ENCODE assay signal across 16 mouse cellular contexts in genomic region chr2:103762492-103762891, GRCm38 (mm10). TPM values are rescaled to one million over a fixed set of nuclear protein-coding genes. Genes with fewer than 3 reads are reported as not detected.
DNase-seq lines count a peak whose midpoint lies in the region; ATAC-seq and TF ChIP-seq lines count a peak whose summit lies in the region.
"Had no signal": no experiment of that assay in that cellular context is flagged by ENCODE, and none has a peak within 500 bp of the region (broad histone marks: within the 10 kb centered on the region; RNA-seq: fewer than 3 reads in every experiment).

No protein-coding gene starts in this region.

- 59% methylated on average over 1 of the region's 1 CpGs for WGBS in kidney, embryonic 15.5 days
- 53% methylated on average over 1 of the region's 1 CpGs for WGBS in embryonic facial prominence, embryonic 10.5 days
- WGBS in liver, postnatal 0 days (ENCODE audit: insufficient replicate concordance) = 52% methylated on average over 1 of the region's 1 CpGs

- DNase-seq in embryo, embryonic 10.5 days (ENCODE audit: low spot score) = peak; percentile 13
- no peak for DNase-seq in embryo, embryonic 10 days (ENCODE audit: low spot score)
- no peak for DNase-seq in kidney, postnatal 4 days
- DNase-seq in embryonic facial prominence, embryonic 10.5 days (ENCODE audit: low spot score) = no peak
- DNase-seq in liver, postnatal 0 days = no peak
- DNase-seq in gastrocnemius, adult 18-20 months (ENCODE audit: low spot score) = no peak
- no peak for DNase-seq in cerebellum, postnatal 25 days
- DNase-seq: adrenal gland, postnatal 36 days; cerebellum, adult 11-12 months; heart, adult 18-20 months; kidney, postnatal 25 days; lung, postnatal 10 days; spleen, adult 18-20 months had no signal

- TF ChIP-seq EP300 in liver, postnatal 0 days (IDR thresholded peaks at IDR 0.05; ENCODE audit: low read depth) = no peak

- no peak overlapping the region for H3K9ac ChIP-seq in kidney, embryonic 15.5 days
- no peak overlapping the region for H3K9ac ChIP-seq in liver, postnatal 0 days (replicated peaks)
- H3K9ac ChIP-seq: hindbrain, embryonic 14.5 days had no signal

- H3K27ac ChIP-seq in kidney, embryonic 15.5 days = no peak overlapping the region
- no peak overlapping the region for H3K27ac ChIP-seq in embryonic facial prominence, embryonic 10.5 days (replicated peaks)
- H3K27ac ChIP-seq in liver, postnatal 0 days (ENCODE audit: low read depth) = no peak overlapping the region
- H3K27ac ChIP-seq: hindbrain, embryonic 14.5 days; left cerebral cortex, adult 2 months had no signal

- H3K4me2 ChIP-seq in kidney, embryonic 15.5 days = peak overlapping the region; percentile 74
- peak overlapping the region; percentile 83 for H3K4me2 ChIP-seq in liver, postnatal 0 days (ENCODE audit: low read depth, low read length)

- H3K36me3 ChIP-seq in kidney, embryonic 15.5 days = peaks cover 26% of the 10 kb centered on the region
- H3K36me3 ChIP-seq in embryonic facial prominence, embryonic 10.5 days (replicated peaks) = peaks cover 28% of the 10 kb centered on the region
- H3K36me3 ChIP-seq in liver, postnatal 0 days (replicated peaks; ENCODE audit: insufficient read depth, low read length) = peaks cover 24% of the 10 kb centered on the region

- no peaks in the 10 kb centered on the region for H3K9me3 ChIP-seq in kidney, embryonic 15.5 days (replicated peaks)
- no peaks in the 10 kb centered on the region for H3K9me3 ChIP-seq in embryonic facial prominence, embryonic 10.5 days
- H3K9me3 ChIP-seq in liver, postnatal 0 days (ENCODE audit: low read length) = no peaks in the 10 kb centered on the region

- H3K4me1 ChIP-seq in kidney, embryonic 15.5 days = peaks cover 17% of the 10 kb centered on the region
- H3K4me1 ChIP-seq in embryonic facial prominence, embryonic 10.5 days = peaks cover 14% of the 10 kb centered on the region
- H3K4me1 ChIP-seq in liver, postnatal 0 days (ENCODE audit: insufficient read depth) = peaks cover 12% of the 10 kb centered on the region

- H3K27me3 ChIP-seq in kidney, embryonic 15.5 days = no peaks in the 10 kb centered on the region
- no peaks in the 10 kb centered on the region for H3K27me3 ChIP-seq in embryonic facial prominence, embryonic 10.5 days (replicated peaks; ENCODE audit: low read depth, poor library complexity, severe bottlenecking)
- H3K27me3 ChIP-seq in liver, postnatal 0 days (ENCODE audit: insufficient read depth, low read length) = no peaks in the 10 kb centered on the region

- no peak for TF ChIP-seq CTCF in liver, postnatal 0 days (IDR thresholded peaks at IDR 0.05; ENCODE audit: low read depth)

- no peak for ATAC-seq in kidney, embryonic 15.5 days (replicated peaks; ENCODE audit: low FRiP score)
- no peak for ATAC-seq in liver, postnatal 0 days

- no peak overlapping the region for H3K4me3 ChIP-seq in kidney, embryonic 15.5 days (replicated peaks)
- peak overlapping the region; percentile 83; the same call in 1 of the 2 replicates for H3K4me3 ChIP-seq in embryonic facial prominence, embryonic 10.5 days
- H3K4me3 ChIP-seq in liver, postnatal 0 days (ENCODE audit: low read depth, low read length) = no peak overlapping the region

RNA-seq across cellular contexts. Expression of gene Nat10, which starts 1.4 kb away (rescaled TPM):
- 25.3 and 27.4 TPM in 2 replicates for polyA plus RNA-seq in kidney, embryonic 15.5 days (2015; fragmentation: Nextera tagmentation; extraction: Ambion mirVana)
- 31.5 and 35.4 TPM in 2 replicates for polyA plus RNA-seq in embryonic facial prominence, embryonic 10.5 days (2016; fragmentation: Nextera tagmentation; extraction: Ambion mirVana)
- polyA plus RNA-seq in liver, postnatal 0 days (2015; fragmentation: Nextera tagmentation; extraction: Ambion mirVana) = 5.5 and 5.7 TPM in 2 replicates
- total RNA-seq in gastrocnemius, adult 18-20 months (2021) = 10 to 100 TPM; 14.3 to 17.3 TPM

RNA-seq across cellular contexts. Expression of gene Caprin1, which starts 35.0 kb away (rescaled TPM):
- polyA plus RNA-seq in kidney, embryonic 15.5 days (2015; fragmentation: Nextera tagmentation; extraction: Ambion mirVana) = 330 and 337 TPM in 2 replicates
- 533 and 550 TPM in 2 replicates for polyA plus RNA-seq in embryonic facial prominence, embryonic 10.5 days (2016; fragmentation: Nextera tagmentation; extraction: Ambion mirVana)
- 61.9 and 69.2 TPM in 2 replicates for polyA plus RNA-seq in liver, postnatal 0 days (2015; fragmentation: Nextera tagmentation; extraction: Ambion mirVana)
- 10 to 100 TPM; 92.9 to 94.5 TPM for total RNA-seq in gastrocnemius, adult 18-20 months (2021)
